Mouse (Mus musculus): ENCODE results near the gene Slc35e2. TPM values are rescaled to one million over a fixed set of nuclear protein-coding genes. Genes with fewer than 3 reads are reported as not detected.

Gene Slc35e2
- 8.3 and 14.7 TPM in 2 replicates for polyA plus RNA-seq (2012; rRNA removed; ENCODE audit: low replicate concordance)

GRCm38 (mm10) chr4:155601091-155601996, at the start of gene Slc35e2:
TSS of gene Slc35e2 (plus strand) at chr4:155601416.

GRCm38 (mm10) chr4:155561661-155562442, 39.4 kb upstream of the Slc35e2 start, which contains the start of gene Nadk:
TSS of gene Nadk (plus strand) at chr4:155562378.

GRCm38 (mm10) chr4:155624338-155625291, 23.4 kb downstream of the Slc35e2 start, which contains the start of gene Cdk11b:
TSS of gene Cdk11b (plus strand) at chr4:155624854.

GRCm38 (mm10) chr4:155645308-155645707, 44.1 kb downstream of the Slc35e2 start, which contains the start of gene Gm10563:
TSS of gene Gm10563 (minus strand) at chr4:155645408.

GRCm38 (mm10) chr4:155653086-155653450, 51.9 kb downstream of the Slc35e2 start, which contains the start of gene Mmp23:
TSS of gene Mmp23 (minus strand) at chr4:155653384.

GRCm38 (mm10) chr4:155668689-155669597, 67.7 kb downstream of the Slc35e2 start, which contains the start of gene Mib2:
TSS of gene Mib2 (minus strand) at chr4:155669198.

Other genes with a start within 250 kb of the Slc35e2 start
- 1.7 and 9.6 TPM in 2 replicates for gene Prkcz, start 240.1 kb upstream of the Slc35e2 start, polyA plus RNA-seq (2012; rRNA removed; ENCODE audit: low replicate concordance)
- 0.51 and 0.96 TPM in 2 replicates for gene Gabrd, start 203.3 kb upstream of the Slc35e2 start, polyA plus RNA-seq (2012; rRNA removed; ENCODE audit: low replicate concordance)
- gene Cfap74, start 192.2 kb upstream of the Slc35e2 start, polyA plus RNA-seq (2012; rRNA removed; ENCODE audit: low replicate concordance), result 2.5 and 4.3 TPM in 2 replicates
- 0.59 and 4.5 TPM in 2 replicates for gene Tmem52, start 132.3 kb upstream of the Slc35e2 start, polyA plus RNA-seq (2012; rRNA removed; ENCODE audit: low replicate concordance)
- 842 and 878 TPM in 2 replicates for gene Gnb1, start 110.1 kb upstream of the Slc35e2 start, polyA plus RNA-seq (2012; rRNA removed; ENCODE audit: low replicate concordance)
- gene Nadk, start 39.0 kb upstream of the Slc35e2 start, polyA plus RNA-seq (2012; rRNA removed; ENCODE audit: low replicate concordance), result 177 and 252 TPM in 2 replicates
- gene Cdk11b, start 23.4 kb downstream of the Slc35e2 start, polyA plus RNA-seq (2012; rRNA removed; ENCODE audit: low replicate concordance), result 21.1 and 33.0 TPM in 2 replicates
- gene Gm10563, start 44.0 kb downstream of the Slc35e2 start, polyA plus RNA-seq (2012; rRNA removed; ENCODE audit: low replicate concordance), result not detected in 2 replicates
- 79.6 and 268 TPM in 2 replicates for gene Mmp23, start 52.0 kb downstream of the Slc35e2 start, polyA plus RNA-seq (2012; rRNA removed; ENCODE audit: low replicate concordance)
- 54.0 and 110 TPM in 2 replicates for gene Mib2, start 67.8 kb downstream of the Slc35e2 start, polyA plus RNA-seq (2012; rRNA removed; ENCODE audit: low replicate concordance)
- 10.4 and 40.4 TPM in 2 replicates for gene Fndc10, start 92.9 kb downstream of the Slc35e2 start, polyA plus RNA-seq (2012; rRNA removed; ENCODE audit: low replicate concordance)
- 104 and 120 TPM in 2 replicates for gene Ssu72, start 103.4 kb downstream of the Slc35e2 start, polyA plus RNA-seq (2012; rRNA removed; ENCODE audit: low replicate concordance)
- gene Tmem240, start 133.4 kb downstream of the Slc35e2 start, polyA plus RNA-seq (2012; rRNA removed; ENCODE audit: low replicate concordance), result 1.1 and 2.9 TPM in 2 replicates
- 103 and 149 TPM in 2 replicates for gene Atad3a, start 159.7 kb downstream of the Slc35e2 start, polyA plus RNA-seq (2012; rRNA removed; ENCODE audit: low replicate concordance)
- 21.0 and 37.2 TPM in 2 replicates for gene Vwa1, start 173.3 kb downstream of the Slc35e2 start, polyA plus RNA-seq (2012; rRNA removed; ENCODE audit: low replicate concordance)
- 1.9 and 5.3 TPM in 2 replicates for gene Tmem88b, start 184.5 kb downstream of the Slc35e2 start, polyA plus RNA-seq (2012; rRNA removed; ENCODE audit: low replicate concordance)
- gene Ankrd65, start 189.0 kb downstream of the Slc35e2 start, polyA plus RNA-seq (2012; rRNA removed; ENCODE audit: low replicate concordance), result 0.24 and 0.50 TPM in 2 replicates
- gene Mrpl20, start 201.5 kb downstream of the Slc35e2 start, polyA plus RNA-seq (2012; rRNA removed; ENCODE audit: low replicate concordance), result 86.1 and 127 TPM in 2 replicates
- gene Ccnl2, start 211.1 kb downstream of the Slc35e2 start, polyA plus RNA-seq (2012; rRNA removed; ENCODE audit: low replicate concordance), result 92.1 and 107 TPM in 2 replicates
- 126 and 179 TPM in 2 replicates for gene Aurkaip1, start 229.9 kb downstream of the Slc35e2 start, polyA plus RNA-seq (2012; rRNA removed; ENCODE audit: low replicate concordance)
- gene Mxra8, start 238.3 kb downstream of the Slc35e2 start, polyA plus RNA-seq (2012; rRNA removed; ENCODE audit: low replicate concordance), result 377 and 387 TPM in 2 replicates
- gene Dvl1, start 246.0 kb downstream of the Slc35e2 start, polyA plus RNA-seq (2012; rRNA removed; ENCODE audit: low replicate concordance), result 126 and 153 TPM in 2 replicates